8 mouse cellular contexts compared by ENCODE assay signal in the genomic region with DNA sequence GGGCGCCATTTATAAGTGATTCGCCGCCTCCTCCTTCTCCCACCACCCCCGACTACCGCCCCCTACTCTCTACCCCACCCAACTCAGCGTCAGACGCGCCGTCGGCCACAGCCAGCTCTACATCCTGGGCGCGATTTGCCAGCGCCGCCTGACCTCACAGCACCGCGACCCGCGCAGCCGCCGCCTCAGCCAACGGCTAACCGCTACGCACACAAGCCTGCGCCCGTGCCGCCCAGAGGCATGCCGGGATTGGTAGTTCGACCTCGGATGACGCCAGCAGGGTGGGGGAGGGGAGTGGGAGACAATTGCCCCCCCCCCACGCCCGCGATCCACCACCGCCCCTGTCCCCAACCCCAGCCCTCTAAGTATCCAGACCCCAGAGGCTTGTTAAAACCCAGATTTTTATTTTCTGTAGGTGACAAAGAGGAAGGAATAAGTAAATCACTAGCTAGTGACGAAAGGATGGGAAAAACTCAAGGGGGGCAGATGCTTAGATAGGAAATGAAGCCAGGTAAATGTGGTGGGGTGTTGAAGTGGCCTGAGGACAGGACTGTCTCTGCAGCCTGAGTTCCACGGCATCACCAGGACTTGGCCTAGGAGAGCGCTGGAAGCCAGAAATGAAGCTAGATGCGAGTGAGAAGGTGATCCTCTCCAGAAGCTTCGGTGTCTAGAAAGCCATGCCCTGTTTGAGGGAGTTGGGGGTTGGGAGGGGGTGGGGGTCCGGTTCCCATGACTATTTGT. TPM values are rescaled to one million over a fixed set of nuclear protein-coding genes. Genes with fewer than 3 reads are reported as not detected.
A peak's percentile ranks its signal among the peaks of the same experiment; 100 is the strongest.
DNase-seq lines count a peak whose midpoint lies in the region; ATAC-seq and TF ChIP-seq lines count a peak whose summit lies in the region.

A gene (minus strand): TSS at position 208 of the 741 bp plus-strand sequence.

- TF ChIP-seq EP300 in heart, adult 2 months (IDR thresholded peaks at IDR 0.05; ENCODE audit: insufficient read depth, low read depth, low read length): peak; percentile 66; the same call in 1 of the 2 replicates

- TF ChIP-seq POLR2A in heart, adult 2 months (IDR thresholded peaks at IDR 0.05; ENCODE audit: insufficient read depth, low read depth, low read length): peak; percentile 67
- TF ChIP-seq POLR2A in limb, embryonic 14.5 days (IDR thresholded peaks at IDR 0.05; ENCODE audit: borderline replicate concordance, extremely low read depth, insufficient read depth, insufficient read length): no peak

- no peak for TF ChIP-seq CTCF in heart, adult 2 months (IDR thresholded peaks at IDR 0.05)
- no peak for TF ChIP-seq CTCF in midbrain, postnatal 0 days (IDR thresholded peaks at IDR 0.05)

- H3K27ac ChIP-seq in embryonic facial prominence, embryonic 14.5 days (replicated peaks; ENCODE audit: low read depth, low read length): peak within 1 kb of the TSS; percentile 100
- peak within 1 kb of the TSS; percentile 97 for H3K27ac ChIP-seq in heart, adult 2 months
- peak within 1 kb of the TSS; percentile 100 for H3K27ac ChIP-seq in limb, embryonic 14.5 days (replicated peaks; ENCODE audit: low read depth, low read length)
- H3K27ac ChIP-seq in midbrain, postnatal 0 days (ENCODE audit: low read depth, low read length): peak within 1 kb of the TSS; percentile 99

- DNase-seq in 3T3-L1 (ENCODE audit: low read depth, low spot score): peak; percentile 94
- DNase-seq in adrenal gland, postnatal 4 days (ENCODE audit: low spot score in 2 of 2): peak; percentile 93
- peak; percentile 99 for DNase-seq in embryonic facial prominence, embryonic 14.5 days (ENCODE audit: low spot score)
- DNase-seq in heart, adult 2 months: peak; percentile 96 to 98
- DNase-seq in kidney, adult 9 months: peak; percentile 97
- DNase-seq in limb, embryonic 14.5 days (ENCODE audit: low spot score): peak; percentile 98
- DNase-seq in midbrain, postnatal 0 days (ENCODE audit: low spot score): peak; percentile 99
- DNase-seq in spleen, postnatal 14 days (ENCODE audit: low spot score in 2 of 2): peak; percentile 88 to 93

- ATAC-seq in embryonic facial prominence, embryonic 14.5 days (ENCODE audit: low read depth): peak; percentile 99
- peak; percentile 97 for ATAC-seq in limb, embryonic 14.5 days (ENCODE audit: low FRiP score, low read depth)
- ATAC-seq in midbrain, postnatal 0 days (ENCODE audit: low FRiP score): peak; percentile 99

- H3K36me3 ChIP-seq in embryonic facial prominence, embryonic 14.5 days (ENCODE audit: control insufficient read depth, insufficient read depth, low read length): no peaks in the 10 kb centered on the region
- peaks cover 15% of the 10 kb centered on the region for H3K36me3 ChIP-seq in heart, adult 2 months (ENCODE audit: control insufficient read depth, insufficient read depth, low read length)
- H3K36me3 ChIP-seq in limb, embryonic 14.5 days (ENCODE audit: control insufficient read depth, insufficient read depth, low read length): no peaks in the 10 kb centered on the region
- no peaks in the 10 kb centered on the region for H3K36me3 ChIP-seq in midbrain, postnatal 0 days (ENCODE audit: insufficient read depth, low read length)

- intact Hi-C loops in heart, adult 2 months (cut with DNase I): loop anchor here (1.0 to 5.0 kb wide), 4 partner anchors 9 to 158 kb away; a partner anchor contains a TSS

- no peaks in the 10 kb centered on the region for H3K27me3 ChIP-seq in embryonic facial prominence, embryonic 14.5 days (replicated peaks; ENCODE audit: control insufficient read depth, insufficient read depth, low read length)
- no peaks in the 10 kb centered on the region for H3K27me3 ChIP-seq in heart, adult 2 months (ENCODE audit: control insufficient read depth, insufficient read depth, low read length)
- no peaks in the 10 kb centered on the region for H3K27me3 ChIP-seq in limb, embryonic 14.5 days (ENCODE audit: control insufficient read depth, insufficient read depth, low read length)
- no peaks in the 10 kb centered on the region for H3K27me3 ChIP-seq in midbrain, postnatal 0 days (ENCODE audit: insufficient read depth, low read length)

- H3K79me2 ChIP-seq in heart, adult 2 months (replicated peaks; ENCODE audit: control insufficient read depth, insufficient read depth, low read length): peaks cover 5% of the 10 kb centered on the region

- peaks cover 8% of the 10 kb centered on the region for H3K4me1 ChIP-seq in embryonic facial prominence, embryonic 14.5 days (ENCODE audit: control insufficient read depth, insufficient read depth, low read length)
- H3K4me1 ChIP-seq in heart, adult 2 months (ENCODE audit: control insufficient read depth, insufficient read depth, low read length): peaks cover 6% of the 10 kb centered on the region
- peaks cover 14% of the 10 kb centered on the region; the same call in 1 of the 2 replicates for H3K4me1 ChIP-seq in limb, embryonic 14.5 days (ENCODE audit: control insufficient read depth, insufficient read depth, low read length)
- peaks cover 4% of the 10 kb centered on the region; the same call in 1 of the 2 replicates for H3K4me1 ChIP-seq in midbrain, postnatal 0 days (ENCODE audit: insufficient read depth, low read length)

- WGBS in embryonic facial prominence, embryonic 14.5 days: 1% methylated on average over 32 of the region's 40 CpGs
- WGBS in heart, adult 2 months: 1% methylated on average over 40 of the region's 40 CpGs
- 2% methylated on average over 36 of the region's 40 CpGs for WGBS in limb, embryonic 14.5 days
- 0% methylated on average over 37 of the region's 40 CpGs for WGBS in midbrain, postnatal 0 days

- H3K4me2 ChIP-seq in embryonic facial prominence, embryonic 14.5 days (ENCODE audit: low read depth, low read length): peak within 1 kb of the TSS; percentile 97
- peak within 1 kb of the TSS; percentile 92 for H3K4me2 ChIP-seq in limb, embryonic 14.5 days (replicated peaks; ENCODE audit: low read depth, low read length, severe bottlenecking)
- peak within 1 kb of the TSS; percentile 93 for H3K4me2 ChIP-seq in midbrain, postnatal 0 days (ENCODE audit: low read depth, low read length, poor library complexity, severe bottlenecking)

- H3K4me3 ChIP-seq in embryonic facial prominence, embryonic 14.5 days (ENCODE audit: low read depth, low read length): peak within 1 kb of the TSS; percentile 96
- H3K4me3 ChIP-seq in heart, adult 2 months: peak within 1 kb of the TSS; percentile 99
- peak within 1 kb of the TSS; percentile 92 for H3K4me3 ChIP-seq in limb, embryonic 14.5 days (replicated peaks; ENCODE audit: low read length)
- peak within 1 kb of the TSS; percentile 91 for H3K4me3 ChIP-seq in midbrain, postnatal 0 days (ENCODE audit: low read depth, low read length)

- H3K9ac ChIP-seq in embryonic facial prominence, embryonic 14.5 days (ENCODE audit: low read depth, low read length): peak within 1 kb of the TSS; percentile 100
- H3K9ac ChIP-seq in heart, adult 2 months (ENCODE audit: low read depth, low read length): peak within 1 kb of the TSS; percentile 95
- peak within 1 kb of the TSS; percentile 99 for H3K9ac ChIP-seq in limb, embryonic 14.5 days (ENCODE audit: low read depth, low read length, severe bottlenecking)
- H3K9ac ChIP-seq in midbrain, postnatal 0 days (replicated peaks; ENCODE audit: low read length, poor library complexity, severe bottlenecking): peak within 1 kb of the TSS; percentile 97

- no peaks in the 10 kb centered on the region for H3K9me3 ChIP-seq in embryonic facial prominence, embryonic 14.5 days (ENCODE audit: control insufficient read depth, low read length)
- no peaks in the 10 kb centered on the region for H3K9me3 ChIP-seq in limb, embryonic 14.5 days (ENCODE audit: control insufficient read depth, low read length)
- H3K9me3 ChIP-seq in midbrain, postnatal 0 days (ENCODE audit: low read length): no peaks in the 10 kb centered on the region

RNA-seq across cellular contexts. Expression of the gene that starts here (rescaled TPM):
- total RNA-seq in adrenal gland, postnatal 4 days (2021): 100 to 1,000 TPM; 348 to 362 TPM
- 445 and 477 TPM in 2 replicates for polyA plus RNA-seq in embryonic facial prominence, embryonic 14.5 days (2014; fragmentation: Nextera tagmentation; extraction: Ambion mirVana)
- total RNA-seq in heart, adult 2 months (2021): 100 to 1,000 TPM; 213 to 276 TPM
- 119 and 283 TPM in 2 replicates for polyA plus RNA-seq in heart, adult 2 months (2012; rRNA removed)
- 403 and 464 TPM in 2 replicates for polyA plus RNA-seq in limb, embryonic 14.5 days (2012; rRNA removed)
- polyA plus RNA-seq in limb, embryonic 14.5 days (2014; fragmentation: Nextera tagmentation; extraction: Ambion mirVana): 500 and 524 TPM in 2 replicates
- total RNA-seq in midbrain, postnatal 0 days (2014; rRNA removed): 241 and 283 TPM in 2 replicates
- 652 and 688 TPM in 2 replicates for polyA plus RNA-seq in midbrain, postnatal 0 days (2015; fragmentation: Nextera tagmentation; extraction: Ambion mirVana)

Comparison
In these comparisons a context has a peak if more than half of its experiments do, and no peak if none do; other contexts are left out.
1. Peak in every context shown above with its lines: DNase-seq, ATAC-seq, H3K4me3 ChIP-seq and H3K27ac ChIP-seq.